Mouse (Mus musculus) kidney, adult 2 months (tissue): ENCODE data around the gene Taar8a.

Experiments used
- CTCF ChIP-seq: fragments of 200-500 bp; conservative IDR thresholded peaks from 2 replicates; pipeline ENCODE4 v1.5.1; 2011; ENCODE audit warnings: low read depth, mild to moderate bottlenecking, control low read depth, low read length, moderate library complexity, mixed read lengths; ENCODE audit not compliant: insufficient read depth, insufficient read length
- POLR2A ChIP-seq: fragments of 200-500 bp; IDR thresholded peaks from one replicate; pipeline ENCODE4 v1.6.1; 2011; ENCODE audit warnings: low read depth, low read length, control low read depth

GRCm38 (mm10) chr10:24026922-24027321, 49.4 kb upstream of the Taar8a start, which contains the start of gene Taar7d:
- no peak for TF ChIP-seq CTCF
- no peak for TF ChIP-seq POLR2A
